In genomic region chr19:47317063-47317938, GRCm38 (mm10) we compare ENCODE assay signal across 9 mouse cellular contexts.
DNase-seq lines count a peak whose midpoint lies in the region; ATAC-seq and TF ChIP-seq lines count a peak whose summit lies in the region.
"Had no signal": no experiment of that assay in that cellular context is flagged by ENCODE, and none has a peak within 500 bp of the region (broad histone marks: within the 10 kb centered on the region; RNA-seq: fewer than 3 reads in every experiment).

No protein-coding gene starts in this region.

- no peak overlapping the region for H3K4me3 ChIP-seq in kidney, embryonic 15.5 days (replicated peaks)
- no peak overlapping the region for H3K4me3 ChIP-seq in heart, adult 2 months
- no peak overlapping the region for H3K4me3 ChIP-seq in neural tube, embryonic 15.5 days (replicated peaks)

- TF ChIP-seq POLR2A in heart, adult 2 months (IDR thresholded peaks at IDR 0.05; ENCODE audit: insufficient read depth, low read depth, low read length), result no peak

- 67% methylated on average over 15 of the region's 15 CpGs for WGBS in kidney, embryonic 15.5 days
- 44% methylated on average over 15 of the region's 15 CpGs for WGBS in heart, adult 2 months
- WGBS in neural tube, embryonic 15.5 days, result 66% methylated on average over 15 of the region's 15 CpGs

- 0 out of 2 replicates have a peak, but pooled peaks cover 2% of the 10 kb centered on the region for H3K36me3 ChIP-seq in kidney, embryonic 15.5 days
- no peaks in the 10 kb centered on the region for H3K36me3 ChIP-seq in heart, adult 2 months (ENCODE audit: control insufficient read depth, insufficient read depth, low read length)
- no peaks in the 10 kb centered on the region for H3K36me3 ChIP-seq in neural tube, embryonic 15.5 days
- H3K36me3 ChIP-seq: G1E had no signal

- H3K4me2 ChIP-seq in kidney, embryonic 15.5 days, result 0 out of 2 replicates have a peak overlapping the region, but pooled peaks have one; percentile 15
- no peak overlapping the region for H3K4me2 ChIP-seq in neural tube, embryonic 15.5 days

- TF ChIP-seq EP300 in heart, adult 2 months (IDR thresholded peaks at IDR 0.05; ENCODE audit: insufficient read depth, low read depth, low read length), result no peak

- H3K27ac ChIP-seq in kidney, embryonic 15.5 days, result peak overlapping the region; percentile 57
- H3K27ac ChIP-seq in heart, adult 2 months, result peak overlapping the region; percentile 13; the same call in 1 of the 2 replicates
- no peak overlapping the region for H3K27ac ChIP-seq in neural tube, embryonic 15.5 days (replicated peaks)

- H3K4me1 ChIP-seq in kidney, embryonic 15.5 days, result peaks cover 88% of the 10 kb centered on the region
- H3K4me1 ChIP-seq in heart, adult 2 months (ENCODE audit: control insufficient read depth, insufficient read depth, low read length), result peaks cover 42% of the 10 kb centered on the region
- H3K4me1 ChIP-seq in neural tube, embryonic 15.5 days, result peaks cover 69% of the 10 kb centered on the region

- no peak for DNase-seq in kidney, adult 8-10 months
- peak; percentile 90 for DNase-seq in brain, adult 2 months (ENCODE audit: low read depth, low spot score)
- peak in 1 of 2 experiments; percentile 67 for DNase-seq in heart, adult 2 months
- peak; percentile 87 for DNase-seq in layer of hippocampus, adult 9-11 months
- no peak for DNase-seq in cerebellum, adult 9-10 months
- DNase-seq in embryo, embryonic 9.5 days (ENCODE audit: extremely low spot score), result no peak

- no peaks in the 10 kb centered on the region for H3K27me3 ChIP-seq in kidney, embryonic 15.5 days
- H3K27me3 ChIP-seq in heart, adult 2 months (ENCODE audit: control insufficient read depth, insufficient read depth, low read length), result no peaks in the 10 kb centered on the region
- H3K27me3 ChIP-seq in neural tube, embryonic 15.5 days (replicated peaks), result peaks cover 14% of the 10 kb centered on the region

- no peak overlapping the region for H3K9ac ChIP-seq in kidney, embryonic 15.5 days
- H3K9ac ChIP-seq in heart, adult 2 months (ENCODE audit: low read depth, low read length), result peak overlapping the region; percentile 30
- H3K9ac ChIP-seq in neural tube, embryonic 15.5 days (replicated peaks), result no peak overlapping the region

- intact Hi-C loops in heart, adult 2 months (cut with DNase I), result loop anchor here (5.0 kb wide), 1 partner anchor 40 kb away; no protein-coding TSS in a partner anchor

- no peak for ATAC-seq in kidney, embryonic 15.5 days (replicated peaks; ENCODE audit: low FRiP score)
- ATAC-seq in neural tube, embryonic 15.5 days (ENCODE audit: low FRiP score), result 0 out of 2 replicates have a peak, but pooled peaks have one; percentile 22

- H3K9me3 ChIP-seq in kidney, embryonic 15.5 days (replicated peaks), result no peaks in the 10 kb centered on the region
- H3K9me3 ChIP-seq in neural tube, embryonic 15.5 days (replicated peaks), result no peaks in the 10 kb centered on the region
- H3K9me3 ChIP-seq: G1E had no signal

- no peaks in the 10 kb centered on the region for H3K79me2 ChIP-seq in heart, adult 2 months (replicated peaks; ENCODE audit: control insufficient read depth, insufficient read depth, low read length)

- TF ChIP-seq CTCF in heart, adult 2 months (IDR thresholded peaks at IDR 0.05), result no peak

Comparison
In these comparisons a context has a peak if more than half of its experiments do, and no peak if none do; other contexts are left out.
1. DNase-seq: peak in brain, adult 2 months (single experiment) and layer of hippocampus, adult 9-11 months (single experiment); none in kidney, adult 8-10 months (0 of 2), cerebellum, adult 9-10 months (single experiment) and embryo, embryonic 9.5 days (single experiment).